ENCODE assay signal across 12 mouse cellular contexts in the genomic region with DNA sequence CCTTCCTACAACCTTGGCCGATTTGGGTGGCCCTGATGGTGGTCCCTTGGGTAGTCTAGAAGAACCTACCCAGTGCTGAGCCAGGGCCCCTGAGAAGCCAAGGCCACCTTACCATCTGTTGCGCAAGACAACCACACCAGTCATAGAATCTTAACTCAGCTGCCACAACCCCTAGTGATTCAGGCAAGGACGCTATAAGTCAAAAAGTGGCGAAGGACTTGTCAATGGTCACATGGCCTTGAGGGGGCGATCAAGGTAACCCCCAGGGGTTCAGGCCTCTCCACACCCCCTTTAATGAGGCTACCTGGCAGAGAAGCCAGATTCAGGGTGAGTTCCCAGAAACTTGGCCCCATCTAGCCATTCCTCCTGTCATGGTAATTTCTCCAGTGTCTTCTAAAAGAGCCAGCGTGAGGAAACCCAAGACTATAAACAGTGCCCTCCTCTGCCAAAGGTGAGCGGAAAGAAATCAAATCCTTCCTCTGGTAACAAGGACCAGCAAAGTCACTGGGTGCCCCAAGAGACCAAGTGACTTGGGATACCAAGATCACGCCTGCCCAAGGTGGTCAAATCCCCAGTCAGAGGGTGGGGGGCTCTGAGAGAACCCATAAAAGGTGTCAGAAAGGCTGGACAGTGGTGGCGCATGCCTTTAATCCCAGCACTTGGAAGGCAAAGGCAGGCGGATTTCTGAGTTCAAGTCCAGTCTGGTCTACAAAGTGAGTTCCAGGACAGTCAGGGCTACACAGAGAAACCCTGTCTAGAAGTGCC. TPM values are rescaled to one million over a fixed set of nuclear protein-coding genes. Genes with fewer than 3 reads are reported as not detected.
DNase-seq lines count a peak whose midpoint lies in the region; ATAC-seq and TF ChIP-seq lines count a peak whose summit lies in the region.
"Had no signal": no experiment of that assay in that cellular context is flagged by ENCODE, and none has a peak within 500 bp of the region (broad histone marks: within the 10 kb centered on the region; RNA-seq: fewer than 3 reads in every experiment).

No protein-coding gene starts in this region.

- H3K36me3 ChIP-seq in lung, embryonic 14.5 days (ENCODE audit: insufficient read depth) = no peaks in the 10 kb centered on the region
- peaks cover 4% of the 10 kb centered on the region for H3K36me3 ChIP-seq in embryonic facial prominence, embryonic 10.5 days (replicated peaks)
- H3K36me3 ChIP-seq in macrophage (ENCODE audit: inconsistent target) = no peaks in the 10 kb centered on the region

- no peaks in the 10 kb centered on the region for H3K27me3 ChIP-seq in lung, embryonic 14.5 days (ENCODE audit: insufficient read depth, low read length)
- peaks cover 14% of the 10 kb centered on the region; the same call in 1 of the 2 replicates for H3K27me3 ChIP-seq in embryonic facial prominence, embryonic 10.5 days (replicated peaks; ENCODE audit: low read depth, poor library complexity, severe bottlenecking)

- no peaks in the 10 kb centered on the region for H3K9me3 ChIP-seq in lung, embryonic 14.5 days (ENCODE audit: low read depth, low read length)
- no peaks in the 10 kb centered on the region for H3K9me3 ChIP-seq in embryonic facial prominence, embryonic 10.5 days
- H3K9me3 ChIP-seq: G1E had no signal

- no peak overlapping the region for H3K9ac ChIP-seq in lung, embryonic 14.5 days

- intact Hi-C loops in gastrocnemius, adult 2 months (cut with DNase I) = loop anchor here (2.0 to 5.0 kb wide), 3 partner anchors 57 to 198 kb away; no protein-coding TSS in a partner anchor

- peak; percentile 48 for DNase-seq in gastrocnemius, adult 2 months
- no peak for DNase-seq in gastrocnemius, postnatal 10 days
- DNase-seq in lung, embryonic 14.5 days = no peak
- DNase-seq in lung, adult 2 months = no peak
- DNase-seq in embryonic facial prominence, embryonic 10.5 days (ENCODE audit: low spot score) = no peak
- DNase-seq in thymus, postnatal 36 days = no peak
- DNase-seq in kidney, adult 9 months = no peak
- DNase-seq: kidney, adult 2 months; lung, postnatal 36 days had no signal

- peak overlapping the region; percentile 95 for H3K4me2 ChIP-seq in lung, embryonic 14.5 days

- WGBS in lung, embryonic 14.5 days = 77% methylated on average over 10 of the region's 10 CpGs
- WGBS in lung, adult 2 months = 86% methylated on average over 10 of the region's 10 CpGs
- 78% methylated on average over 10 of the region's 10 CpGs for WGBS in embryonic facial prominence, embryonic 10.5 days
- 76% methylated on average over 10 of the region's 10 CpGs for WGBS in macrophage (ENCODE audit: missing documents)

- H3K4me1 ChIP-seq in lung, embryonic 14.5 days (ENCODE audit: insufficient read depth) = peaks cover 8% of the 10 kb centered on the region
- peaks cover 14% of the 10 kb centered on the region for H3K4me1 ChIP-seq in lung, adult 2 months (ENCODE audit: control insufficient read depth, insufficient read depth, low read length)
- H3K4me1 ChIP-seq in embryonic facial prominence, embryonic 10.5 days = peaks cover 55% of the 10 kb centered on the region

- H3K27ac ChIP-seq in gastrocnemius, adult 2 months = peak overlapping the region; percentile 99
- H3K27ac ChIP-seq in lung, embryonic 14.5 days (ENCODE audit: low read depth) = no peak overlapping the region
- H3K27ac ChIP-seq in embryonic facial prominence, embryonic 10.5 days (replicated peaks) = peak overlapping the region; percentile 95
- 0 out of 2 replicates have a peak overlapping the region, but pooled peaks have one; percentile 40 for H3K27ac ChIP-seq in macrophage

- TF ChIP-seq CTCF in gastrocnemius, adult 2 months (IDR thresholded peaks at IDR 0.05) = no peak
- TF ChIP-seq CTCF in lung, embryonic 14.5 days (IDR thresholded peaks at IDR 0.05; ENCODE audit: low read depth) = no peak
- TF ChIP-seq CTCF in lung, adult 2 months (IDR thresholded peaks at IDR 0.05; ENCODE audit: insufficient read depth, low read length) = no peak

- peak overlapping the region; percentile 85 for H3K4me3 ChIP-seq in gastrocnemius, adult 2 months
- no peak overlapping the region for H3K4me3 ChIP-seq in lung, embryonic 14.5 days (ENCODE audit: low read depth, low read length)
- H3K4me3 ChIP-seq in lung, adult 2 months (replicated peaks; ENCODE audit: extremely low read depth, low read depth, low read length) = no peak overlapping the region
- H3K4me3 ChIP-seq in embryonic facial prominence, embryonic 10.5 days = peak overlapping the region; percentile 93; the same call in 1 of the 2 replicates
- H3K4me3 ChIP-seq in macrophage (ENCODE audit: inconsistent target) = no peak overlapping the region

- peaks cover 22% of the 10 kb centered on the region for H3K79me2 ChIP-seq in macrophage (ENCODE audit: inconsistent target)

- no peak for TF ChIP-seq POLR2A in lung, adult 2 months (IDR thresholded peaks at IDR 0.05; ENCODE audit: borderline replicate concordance, extremely low read depth, low read depth, low read length)

- ATAC-seq in lung, embryonic 14.5 days (ENCODE audit: insufficient read depth) = no peak

RNA-seq across cellular contexts. Expression of gene Sdhb, which starts 1.1 kb away (rescaled TPM):
- total RNA-seq in gastrocnemius, adult 2 months (2021) = 100 to 1,000 TPM; 483 to 898 TPM
- total RNA-seq in gastrocnemius, postnatal 10 days (2021) = 100 to 1,000 TPM; 406 to 464 TPM
- polyA plus RNA-seq in lung, embryonic 14.5 days (2014; fragmentation: Nextera tagmentation; extraction: Ambion mirVana) = 382 and 392 TPM in 2 replicates
- polyA plus RNA-seq in lung, adult 2 months (2012; rRNA removed) = 97.5 and 143 TPM in 2 replicates
- 432 and 438 TPM in 2 replicates for polyA plus RNA-seq in embryonic facial prominence, embryonic 10.5 days (2016; fragmentation: Nextera tagmentation; extraction: Ambion mirVana)
- total RNA-seq in macrophage (2018; cell fraction: chromatin; rRNA removed) = 100 to 1,000 TPM in 4 of 26 experiments, 10 to 100 TPM in 22; 15.8 to 124 (median 61.4) TPM
- 100 to 1,000 TPM; 119 to 291 (median 183) TPM for total RNA-seq in macrophage (2018; cell fraction: cytosol; rRNA removed)
- 100 to 1,000 TPM in 4 of 26 experiments, 10 to 100 TPM in 22; 28.6 to 130 (median 74.8) TPM for total RNA-seq in macrophage (2018; cell fraction: nucleus; rRNA removed)
- 115 to 183 TPM (median 157 TPM) in 3 replicates for polyA plus RNA-seq in macrophage (2018)

RNA-seq across cellular contexts. Expression of gene Atp13a2, which starts 26.8 kb away (rescaled TPM):
- 10 to 100 TPM; 20.0 to 23.7 TPM for total RNA-seq in gastrocnemius, adult 2 months (2021)
- total RNA-seq in gastrocnemius, postnatal 10 days (2021) = 10 to 100 TPM; 19.1 to 25.9 TPM
- polyA plus RNA-seq in lung, embryonic 14.5 days (2014; fragmentation: Nextera tagmentation; extraction: Ambion mirVana) = 34.0 and 37.2 TPM in 2 replicates
- 199 and 258 TPM in 2 replicates for polyA plus RNA-seq in lung, adult 2 months (2012; rRNA removed)
- 42.4 and 43.2 TPM in 2 replicates for polyA plus RNA-seq in embryonic facial prominence, embryonic 10.5 days (2016; fragmentation: Nextera tagmentation; extraction: Ambion mirVana)
- 1,000 to 10,000 TPM in 2 of 26 experiments, 100 to 1,000 TPM in 22, 10 to 100 TPM in 2; 80.1 to 1,178 (median 596) TPM for total RNA-seq in macrophage (2018; cell fraction: chromatin; rRNA removed)
- 100 to 1,000 TPM; 198 to 483 (median 309) TPM for total RNA-seq in macrophage (2018; cell fraction: cytosol; rRNA removed)
- 100 to 1,000 TPM in 25 of 26 experiments, 10 to 100 TPM in 1; 81.9 to 812 (median 459) TPM for total RNA-seq in macrophage (2018; cell fraction: nucleus; rRNA removed)
- polyA plus RNA-seq in macrophage (2018) = 156 to 334 TPM (median 219 TPM) in 3 replicates

RNA-seq across cellular contexts. Expression of gene Mfap2, which starts 50.3 kb away (rescaled TPM):
- 1 to 10 TPM; 1.5 to 4.7 TPM for total RNA-seq in gastrocnemius, adult 2 months (2021)
- total RNA-seq in gastrocnemius, postnatal 10 days (2021) = 10 to 100 TPM; 79.1 to 88.6 TPM
- 517 and 566 TPM in 2 replicates for polyA plus RNA-seq in lung, embryonic 14.5 days (2014; fragmentation: Nextera tagmentation; extraction: Ambion mirVana)
- polyA plus RNA-seq in lung, adult 2 months (2012; rRNA removed) = 173 and 190 TPM in 2 replicates
- 399 and 480 TPM in 2 replicates for polyA plus RNA-seq in embryonic facial prominence, embryonic 10.5 days (2016; fragmentation: Nextera tagmentation; extraction: Ambion mirVana)
- total RNA-seq in macrophage (2018; cell fraction: chromatin; rRNA removed) = 10 to 100 TPM in 1 of 26 experiments, 1 to 10 TPM in 4, under 1 TPM in 2, not detected in 19; 0.86 to 30.1 (median 1.1) TPM
- total RNA-seq in macrophage (2018; cell fraction: cytosol; rRNA removed) = under 1 TPM in 2 of 26 experiments, not detected in 24; 0.18 to 0.47 TPM
- 1 to 10 TPM in 6 of 26 experiments, under 1 TPM in 5, not detected in 15; 0.50 to 3.5 (median 1.0) TPM for total RNA-seq in macrophage (2018; cell fraction: nucleus; rRNA removed)
- polyA plus RNA-seq in macrophage (2018) = not detected in 3 replicates
- total RNA-seq: G1E; neutrophil, adult 5-6 weeks had no signal
- polyA plus RNA-seq: G1E had no signal

RNA-seq across cellular contexts. Expression of gene Padi2, which starts 53.8 kb away (rescaled TPM):
- 100 to 1,000 TPM in 1 of 2 experiments, 10 to 100 TPM in 1; 77.0 to 273 TPM for total RNA-seq in gastrocnemius, adult 2 months (2021)
- 100 to 1,000 TPM in 1 of 2 experiments, 10 to 100 TPM in 1; 96.8 to 105 TPM for total RNA-seq in gastrocnemius, postnatal 10 days (2021)
- polyA plus RNA-seq in lung, embryonic 14.5 days (2014; fragmentation: Nextera tagmentation; extraction: Ambion mirVana) = 1.1 and 1.8 TPM in 2 replicates
- 3.7 and 4.7 TPM in 2 replicates for polyA plus RNA-seq in lung, adult 2 months (2012; rRNA removed)
- polyA plus RNA-seq in embryonic facial prominence, embryonic 10.5 days (2016; fragmentation: Nextera tagmentation; extraction: Ambion mirVana) = 0.97 and 1.6 TPM in 2 replicates
- total RNA-seq in macrophage (2018; cell fraction: chromatin; rRNA removed) = 1 to 10 TPM in 12 of 26 experiments, under 1 TPM in 11, not detected in 3; 0.20 to 5.4 (median 1.2) TPM
- total RNA-seq in macrophage (2018; cell fraction: cytosol; rRNA removed) = 1 to 10 TPM in 24 of 26 experiments, under 1 TPM in 2; 0.76 to 8.7 (median 3.5) TPM
- total RNA-seq in macrophage (2018; cell fraction: nucleus; rRNA removed) = 1 to 10 TPM in 19 of 26 experiments, under 1 TPM in 7; 0.47 to 6.7 (median 1.9) TPM
- polyA plus RNA-seq in macrophage (2018) = 5.2 to 6.9 TPM (median 5.6 TPM) in 3 replicates

Comparison
In these comparisons a context has a peak if more than half of its experiments do, and no peak if none do; other contexts are left out.
1. H3K4me3 ChIP-seq: peak in gastrocnemius, adult 2 months (single experiment) and embryonic facial prominence, embryonic 10.5 days (single experiment); none in lung, embryonic 14.5 days (single experiment), lung, adult 2 months (single experiment) and macrophage (single experiment).
2. RNA of gene Mfap2, which starts 50.3 kb away (polyA plus RNA-seq): 517 to 566 TPM in lung, embryonic 14.5 days, 399 to 480 TPM in embryonic facial prominence, embryonic 10.5 days and 173 to 190 TPM in lung, adult 2 months; not detected in macrophage; every median in the first group is over 100 times any median in the second.